Mouse (Mus musculus): Measurements from ENCODE around the gene Arl14ep. TPM values are rescaled to one million over a fixed set of nuclear protein-coding genes. Genes with fewer than 3 reads are reported as not detected.

Gene Arl14ep
- polyA plus RNA-seq, 1 experiment from 2014 or later, result 8.5 TPM

DNA sequence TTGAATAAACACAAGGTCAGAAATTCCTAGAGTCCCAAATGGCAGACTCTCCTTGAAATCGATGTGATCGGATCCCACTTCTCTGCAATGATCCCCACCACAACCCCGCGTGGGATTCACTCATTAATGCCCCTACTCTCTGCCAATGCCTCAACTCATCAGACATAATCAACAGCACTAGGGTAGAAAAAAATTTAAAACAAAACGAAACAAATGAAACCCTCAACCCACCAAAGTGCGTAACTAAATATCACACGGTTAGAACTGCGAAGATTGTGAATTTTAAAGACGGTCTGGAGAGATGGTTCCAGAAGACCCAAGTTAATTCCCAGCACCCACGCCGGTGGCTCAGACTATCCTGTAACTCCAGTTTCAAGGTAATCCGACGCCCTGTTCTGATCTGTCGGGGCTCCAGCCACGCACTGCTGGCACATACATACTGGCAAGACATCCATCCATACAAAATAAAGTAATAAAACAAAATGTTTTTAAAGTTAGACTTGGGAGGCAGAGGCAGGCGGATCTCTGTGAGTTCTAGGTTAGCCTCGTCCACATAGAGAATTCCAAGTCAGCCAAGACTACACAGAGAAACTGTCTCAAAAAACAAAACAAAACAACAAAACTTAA lies 779 bp downstream of the Arl14ep start:
- no peak for TF ChIP-seq CTCF (IDR thresholded peaks at IDR 0.05; ENCODE audit: low read depth)
- no peak for TF ChIP-seq EP300 (IDR thresholded peaks at IDR 0.05; ENCODE audit: low read depth)
- Histone ChIP-seq H3K4me1 (ENCODE audit: insufficient read depth) (peaks cover 13% of the 10 kb centered on the region; the same call in 1 of the 2 replicates), H3K27me3 (ENCODE audit: insufficient read depth, low read length) (no peaks in the 10 kb centered on the region), H3K27ac (ENCODE audit: low read depth) (peak overlapping the region; percentile 44; the same call in 1 of the 2 replicates), H3K36me3 (replicated peaks; ENCODE audit: insufficient read depth, low read length) (peaks cover 5% of the 10 kb centered on the region; the same call in 1 of the 2 replicates), H3K9ac (replicated peaks) (peak overlapping the region; percentile 92), H3K4me2 (ENCODE audit: low read depth, low read length) (peak overlapping the region; percentile 79), H3K4me3 (ENCODE audit: low read depth, low read length) (peak overlapping the region; percentile 93), H3K9me3 (ENCODE audit: low read length) (no peaks in the 10 kb centered on the region)
- no peak for ATAC-seq
- 61% methylated on average over 17 of the region's 17 CpGs for WGBS (ENCODE audit: insufficient replicate concordance)
- DNase-seq, result no peak

- H3K27me3 ChIP-seq (ENCODE audit: insufficient read depth, low read length), result no peaks in the 10 kb centered on the region
- H3K9ac ChIP-seq (replicated peaks), result no peak overlapping the region
- 73% methylated on average over 6 of the region's 6 CpGs for WGBS (ENCODE audit: insufficient replicate concordance)
- peaks cover 13% of the 10 kb centered on the region; the same call in 1 of the 2 replicates for H3K4me1 ChIP-seq (ENCODE audit: insufficient read depth)
- DNase-seq, result no peak
- peaks cover 11% of the 10 kb centered on the region; the same call in 1 of the 2 replicates for H3K36me3 ChIP-seq (replicated peaks; ENCODE audit: insufficient read depth, low read length)
- TF ChIP-seq CTCF (IDR thresholded peaks at IDR 0.05; ENCODE audit: low read depth) (no peak), EP300 (IDR thresholded peaks at IDR 0.05; ENCODE audit: low read depth) (no peak)
- H3K4me3 ChIP-seq (ENCODE audit: low read depth, low read length), result no peak overlapping the region
- H3K9me3 ChIP-seq (ENCODE audit: low read length), result no peaks in the 10 kb centered on the region
- peak overlapping the region; percentile 79 for H3K4me2 ChIP-seq (ENCODE audit: low read depth, low read length)
- no peak overlapping the region for H3K27ac ChIP-seq (ENCODE audit: low read depth)
- no peak for ATAC-seq
These were observed 1.4 kb downstream of the Arl14ep start for GRCm38 (mm10) chr2:106972851-106973250.

DNA sequence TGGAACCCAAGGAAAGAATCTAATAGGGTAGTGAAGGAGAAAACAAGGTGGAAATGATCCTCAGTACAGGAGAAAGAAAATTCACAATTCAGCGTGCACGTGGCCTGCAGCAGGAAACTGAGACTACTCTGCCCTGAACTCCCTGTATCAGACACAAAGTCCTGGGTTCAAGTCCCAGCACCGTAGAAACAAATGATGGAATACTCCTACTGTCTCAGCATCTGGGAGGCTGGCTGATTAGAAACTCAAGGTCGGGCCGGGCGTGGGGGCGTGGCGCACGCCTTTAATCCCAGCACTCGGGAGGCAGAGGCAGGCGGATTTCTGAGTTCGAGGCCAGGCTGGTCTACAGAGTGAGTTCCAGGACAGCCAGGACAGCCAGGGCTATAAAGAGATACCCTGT lies 3.3 kb downstream of the Arl14ep start:
- no peak for TF ChIP-seq CTCF (IDR thresholded peaks at IDR 0.05; ENCODE audit: low read depth)
- TF ChIP-seq EP300 (IDR thresholded peaks at IDR 0.05; ENCODE audit: low read depth), result no peak
- ATAC-seq, result no peak
- no peak for DNase-seq

GRCm38 (mm10) chr2:106968320-106968719 lies 5.9 kb downstream of the Arl14ep start:
- no peak for ATAC-seq
- 87% methylated on average over 6 of the region's 6 CpGs for WGBS (ENCODE audit: insufficient replicate concordance)
- Histone ChIP-seq H3K36me3 (replicated peaks; ENCODE audit: insufficient read depth, low read length) (peaks cover 40% of the 10 kb centered on the region), H3K4me3 (ENCODE audit: low read depth, low read length) (no peak overlapping the region), H3K9me3 (ENCODE audit: low read length) (no peaks in the 10 kb centered on the region), H3K27ac (ENCODE audit: low read depth) (no peak overlapping the region), H3K4me1 (ENCODE audit: insufficient read depth) (peaks cover 10% of the 10 kb centered on the region; the same call in 1 of the 2 replicates), H3K9ac (replicated peaks) (no peak overlapping the region), H3K4me2 (ENCODE audit: low read depth, low read length) (no peak overlapping the region), H3K27me3 (ENCODE audit: insufficient read depth, low read length) (no peaks in the 10 kb centered on the region)
- no peak for DNase-seq
- no peak for TF ChIP-seq EP300 (IDR thresholded peaks at IDR 0.05; ENCODE audit: low read depth)
- TF ChIP-seq CTCF (IDR thresholded peaks at IDR 0.05; ENCODE audit: low read depth), result no peak

More for the DNA sequence above, 3.3 kb downstream of the Arl14ep start:
- 91% methylated on average over 12 of the region's 12 CpGs for WGBS (ENCODE audit: insufficient replicate concordance)
- Histone ChIP-seq H3K4me2 (ENCODE audit: low read depth, low read length) (no peak overlapping the region), H3K36me3 (replicated peaks; ENCODE audit: insufficient read depth, low read length) (peaks cover 25% of the 10 kb centered on the region), H3K27ac (ENCODE audit: low read depth) (no peak overlapping the region), H3K27me3 (ENCODE audit: insufficient read depth, low read length) (no peaks in the 10 kb centered on the region), H3K4me3 (ENCODE audit: low read depth, low read length) (no peak overlapping the region), H3K9me3 (ENCODE audit: low read length) (no peaks in the 10 kb centered on the region), H3K4me1 (ENCODE audit: insufficient read depth) (peaks cover 13% of the 10 kb centered on the region; the same call in 1 of the 2 replicates), H3K9ac (replicated peaks) (no peak overlapping the region)

DNA sequence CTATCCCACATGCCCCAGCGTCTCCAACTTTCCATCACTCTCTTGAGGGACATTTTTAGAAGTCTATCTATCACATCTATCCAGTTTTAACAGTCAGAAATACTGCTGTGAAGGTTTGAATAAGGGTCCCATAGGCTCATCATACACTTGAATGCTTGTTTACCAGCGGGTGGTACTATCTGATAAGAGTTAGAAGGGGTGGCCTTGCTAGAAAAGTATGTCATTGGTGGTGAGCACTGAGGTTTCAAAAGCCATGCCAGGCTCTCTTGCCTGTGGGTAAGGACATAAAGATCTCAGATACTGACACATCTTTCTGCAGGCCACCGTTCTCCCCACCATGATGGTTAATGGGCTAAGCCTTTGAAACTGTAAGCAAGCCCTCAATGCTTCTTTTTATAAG lies 10.7 kb downstream of the Arl14ep start:
- H3K9ac ChIP-seq (replicated peaks), result no peak overlapping the region
- DNase-seq, result no peak
- TF ChIP-seq EP300 (IDR thresholded peaks at IDR 0.05; ENCODE audit: low read depth) (no peak), CTCF (IDR thresholded peaks at IDR 0.05; ENCODE audit: low read depth) (no peak)
- H3K4me1 ChIP-seq (ENCODE audit: insufficient read depth), result no peaks in the 10 kb centered on the region
- H3K9me3 ChIP-seq (ENCODE audit: low read length), result no peaks in the 10 kb centered on the region
- no peak overlapping the region for H3K27ac ChIP-seq (ENCODE audit: low read depth)
- H3K36me3 ChIP-seq (replicated peaks; ENCODE audit: insufficient read depth, low read length), result peaks cover 37% of the 10 kb centered on the region
- no peak overlapping the region for H3K4me2 ChIP-seq (ENCODE audit: low read depth, low read length)
- 77% methylated on average over 3 of the region's 3 CpGs for WGBS (ENCODE audit: insufficient replicate concordance)
- no peaks in the 10 kb centered on the region for H3K27me3 ChIP-seq (ENCODE audit: insufficient read depth, low read length)
- H3K4me3 ChIP-seq (ENCODE audit: low read depth, low read length), result no peak overlapping the region
- ATAC-seq, result no peak

- H3K27me3 ChIP-seq (ENCODE audit: insufficient read depth, low read length), result no peaks in the 10 kb centered on the region
- no peak overlapping the region for H3K9ac ChIP-seq (replicated peaks)
- TF ChIP-seq EP300 (IDR thresholded peaks at IDR 0.05; ENCODE audit: low read depth) (no peak), CTCF (IDR thresholded peaks at IDR 0.05; ENCODE audit: low read depth) (no peak)
- ATAC-seq, result no peak
- peaks cover 22% of the 10 kb centered on the region for H3K36me3 ChIP-seq (replicated peaks; ENCODE audit: insufficient read depth, low read length)
- no peak overlapping the region for H3K4me3 ChIP-seq (ENCODE audit: low read depth, low read length)
- 78% methylated on average over 3 of the region's 3 CpGs for WGBS (ENCODE audit: insufficient replicate concordance)
- H3K9me3 ChIP-seq (ENCODE audit: low read length), result no peaks in the 10 kb centered on the region
- no peak overlapping the region for H3K27ac ChIP-seq (ENCODE audit: low read depth)
- H3K4me1 ChIP-seq (ENCODE audit: insufficient read depth), result no peaks in the 10 kb centered on the region
- no peak overlapping the region for H3K4me2 ChIP-seq (ENCODE audit: low read depth, low read length)
- no peak for DNase-seq
These were observed 12.6 kb downstream of the Arl14ep start for GRCm38 (mm10) chr2:106961650-106962049.

Measured in liver, postnatal 0 days (tissue).